Mouse (Mus musculus): ENCODE measurements around the gene Exosc6. TPM values are rescaled to one million over a fixed set of nuclear protein-coding genes. Genes with fewer than 3 reads are reported as not detected.
"Not testable (repeated sequence)": the region's sequence is repeated elsewhere in the genome, so short reads cannot be mapped to it uniquely, and the experiment has no call there.

Exosc6 gene
- polyA plus RNA-seq (2014; fragmentation: Nextera tagmentation; extraction: Ambion mirVana): 31.2 and 39.6 TPM in 2 replicates

DNA sequence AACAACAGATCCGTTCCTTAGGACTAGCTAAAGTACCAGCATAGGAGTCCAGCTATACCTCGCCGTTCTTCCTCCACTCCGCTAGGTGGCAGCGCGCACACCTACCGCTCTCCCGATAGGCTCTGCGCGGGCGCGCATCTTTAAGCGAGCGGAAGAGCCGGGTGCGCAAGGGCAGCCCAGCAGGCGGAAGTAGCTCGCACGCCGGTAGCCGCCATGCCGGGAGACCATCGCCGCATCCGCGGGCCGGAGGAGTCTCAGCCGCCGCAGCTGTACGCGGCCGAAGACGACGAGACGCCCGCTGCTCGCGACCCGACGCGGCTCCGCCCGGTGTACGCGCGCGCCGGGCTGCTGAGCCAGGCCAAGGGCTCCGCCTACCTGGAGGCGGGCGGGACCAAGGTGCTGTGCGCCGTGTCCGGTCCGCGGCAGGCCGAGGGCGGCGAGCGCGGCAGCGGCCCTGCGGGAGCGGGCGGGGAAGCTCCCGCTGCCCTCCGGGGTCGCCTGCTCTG lies at the start of gene Exosc6:
Gene Exosc6, plus strand, starts transcription at position 182 of the 506 bp plus-strand sequence.
- under 1% methylated on average over 66 of the region's 68 CpGs for WGBS

DNA sequence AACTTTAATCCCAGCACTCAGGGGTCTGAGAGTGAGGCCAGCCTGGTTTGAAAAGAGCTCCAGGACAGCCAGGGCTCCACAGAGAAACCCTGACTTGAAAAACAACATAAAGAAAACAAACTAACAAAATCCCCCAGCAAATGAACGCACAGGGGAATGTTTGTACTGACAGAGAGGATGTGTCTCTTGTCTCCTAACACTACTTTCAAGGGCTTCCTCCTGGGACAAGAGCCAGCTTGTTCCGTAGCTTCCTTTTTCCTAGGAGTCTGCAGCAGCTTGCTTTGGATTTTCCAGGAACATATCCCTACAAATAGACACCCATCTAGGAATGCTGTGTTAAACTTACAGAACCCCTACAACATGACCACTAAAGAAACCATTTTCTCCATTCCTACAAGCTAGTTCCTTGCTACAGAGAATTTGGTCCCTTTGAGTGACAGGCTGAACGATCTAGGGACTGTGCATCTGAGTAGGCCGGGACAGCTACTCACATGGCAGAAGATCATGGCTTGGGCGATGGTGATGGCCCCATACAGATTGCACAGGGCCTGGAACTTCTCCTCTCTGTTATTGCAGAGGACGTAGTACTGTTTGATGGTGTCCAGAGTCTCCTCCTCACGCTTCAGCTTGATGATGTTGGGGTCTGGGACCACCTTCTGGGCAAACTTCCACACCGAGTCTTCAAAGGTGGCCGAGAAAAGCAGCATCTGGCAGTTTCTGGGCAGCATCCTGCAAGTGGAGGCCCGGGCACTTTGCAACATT lies 45.7 kb upstream of the Exosc6 start:
- WGBS: 86% methylated on average over 8 of the region's 10 CpGs
- H3K9me3 ChIP-seq (replicated peaks; ENCODE audit: control insufficient read depth, low read length); H3K9ac ChIP-seq (replicated peaks; ENCODE audit: low read length); H3K27me3 ChIP-seq (ENCODE audit: control insufficient read depth, insufficient read depth, low read length); H3K4me1 ChIP-seq (ENCODE audit: control insufficient read depth, insufficient read depth, low read length); H3K27ac ChIP-seq (replicated peaks; ENCODE audit: low read depth, low read length); H3K36me3 ChIP-seq (replicated peaks; ENCODE audit: control insufficient read depth, insufficient read depth, low read depth, low read length); H3K4me2 ChIP-seq (ENCODE audit: low read depth, low read length); H3K4me3 ChIP-seq (ENCODE audit: low read depth, low read length); DNase-seq (ENCODE audit: low spot score); ATAC-seq (replicated peaks; ENCODE audit: insufficient number of reproducible peaks, low FRiP score, low TSS enrichment, low read depth): not testable (repeated sequence)

More for the DNA sequence above, at the start of gene Exosc6:
- Histone ChIP-seq H3K9me3 (replicated peaks; ENCODE audit: control insufficient read depth, low read length) (no peaks in the 10 kb centered on the region), H3K27me3 (ENCODE audit: control insufficient read depth, insufficient read depth, low read length) (no peaks in the 10 kb centered on the region), H3K4me2 (ENCODE audit: low read depth, low read length) (peak within 1 kb of the TSS; percentile 76), H3K36me3 (replicated peaks; ENCODE audit: control insufficient read depth, insufficient read depth, low read depth, low read length) (peaks cover 15% of the 10 kb centered on the region), H3K9ac (replicated peaks; ENCODE audit: low read length) (peak within 1 kb of the TSS; percentile 94), H3K4me3 (ENCODE audit: low read depth, low read length) (peak within 1 kb of the TSS; percentile 90), H3K27ac (replicated peaks; ENCODE audit: low read depth, low read length) (peak within 1 kb of the TSS; percentile 66), H3K4me1 (ENCODE audit: control insufficient read depth, insufficient read depth, low read length) (no peaks in the 10 kb centered on the region)
- DNase-seq (ENCODE audit: low spot score) (peak; percentile 95), ATAC-seq (replicated peaks; ENCODE audit: insufficient number of reproducible peaks, low FRiP score, low TSS enrichment, low read depth) (peak; percentile 92)

DNA sequence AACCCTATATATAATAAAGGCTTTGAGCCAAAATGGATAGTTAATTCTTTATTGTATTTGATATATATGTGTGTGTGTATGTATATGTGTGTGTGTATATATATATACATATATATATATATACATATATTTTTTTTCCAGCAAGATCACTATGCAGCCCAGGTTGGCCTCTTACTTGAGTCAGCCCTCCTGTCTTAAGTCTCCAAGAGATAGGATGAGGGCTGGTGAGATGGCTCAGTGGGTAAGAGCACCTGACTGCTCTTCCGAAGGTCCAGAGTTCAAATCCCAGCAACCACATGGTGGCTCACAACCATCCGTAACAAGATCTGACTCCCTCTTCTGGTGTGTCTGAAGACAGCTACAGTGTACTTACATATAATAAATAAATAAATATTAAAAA lies 29.5 kb upstream of the Exosc6 start:
- H3K4me3 ChIP-seq (ENCODE audit: low read depth, low read length); H3K9me3 ChIP-seq (replicated peaks; ENCODE audit: control insufficient read depth, low read length); H3K9ac ChIP-seq (replicated peaks; ENCODE audit: low read length); ATAC-seq (replicated peaks; ENCODE audit: insufficient number of reproducible peaks, low FRiP score, low TSS enrichment, low read depth); DNase-seq (ENCODE audit: low spot score); H3K36me3 ChIP-seq (replicated peaks; ENCODE audit: control insufficient read depth, insufficient read depth, low read depth, low read length); H3K4me2 ChIP-seq (ENCODE audit: low read depth, low read length); H3K27ac ChIP-seq (replicated peaks; ENCODE audit: low read depth, low read length); H3K4me1 ChIP-seq (ENCODE audit: control insufficient read depth, insufficient read depth, low read length); H3K27me3 ChIP-seq (ENCODE audit: control insufficient read depth, insufficient read depth, low read length): not testable (repeated sequence)
- WGBS: 82% methylated on average over 1 of the region's 2 CpGs

DNA sequence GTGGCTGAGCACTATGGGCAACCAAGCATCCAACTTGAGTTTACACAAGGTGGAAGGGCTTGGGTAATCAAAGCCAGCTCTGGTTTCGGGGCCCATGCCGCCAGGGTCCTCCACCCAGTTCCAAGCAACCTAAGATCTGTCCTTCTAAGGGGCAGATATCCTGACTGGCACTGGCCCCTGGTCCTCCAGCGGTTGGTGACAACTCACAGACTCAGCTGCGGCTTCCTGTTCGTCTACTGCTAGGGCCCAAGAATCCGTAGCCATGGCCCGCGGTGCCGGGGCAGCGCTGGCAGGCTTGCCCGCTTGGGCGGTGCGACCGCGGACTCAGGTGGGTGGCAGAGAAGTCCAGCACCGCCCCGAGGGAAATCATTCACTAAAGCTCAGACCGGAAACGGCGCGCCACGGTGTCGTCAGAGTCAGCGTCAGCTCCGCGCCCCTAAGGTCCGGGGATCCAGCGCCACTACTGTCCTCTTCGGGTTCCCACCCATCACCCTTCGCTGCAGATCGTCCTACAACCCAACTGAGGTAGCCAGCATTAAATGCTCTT lies 28.7 kb upstream of the Exosc6 start:
- Histone ChIP-seq H3K4me1 (ENCODE audit: control insufficient read depth, insufficient read depth, low read length) (no peaks in the 10 kb centered on the region), H3K9me3 (replicated peaks; ENCODE audit: control insufficient read depth, low read length) (no peaks in the 10 kb centered on the region), H3K27ac (replicated peaks; ENCODE audit: low read depth, low read length) (no peak overlapping the region), H3K4me2 (ENCODE audit: low read depth, low read length) (peak overlapping the region; percentile 55), H3K9ac (replicated peaks; ENCODE audit: low read length) (peak overlapping the region; percentile 80), H3K36me3 (replicated peaks; ENCODE audit: control insufficient read depth, insufficient read depth, low read depth, low read length) (no peaks in the 10 kb centered on the region), H3K4me3 (ENCODE audit: low read depth, low read length) (peak overlapping the region; percentile 61), H3K27me3 (ENCODE audit: control insufficient read depth, insufficient read depth, low read length) (no peaks in the 10 kb centered on the region)
- peak; percentile 89 for ATAC-seq (replicated peaks; ENCODE audit: insufficient number of reproducible peaks, low FRiP score, low TSS enrichment, low read depth)
- peak; percentile 83 for DNase-seq (ENCODE audit: low spot score)
- WGBS: under 1% methylated on average over 31 of the region's 31 CpGs

DNA sequence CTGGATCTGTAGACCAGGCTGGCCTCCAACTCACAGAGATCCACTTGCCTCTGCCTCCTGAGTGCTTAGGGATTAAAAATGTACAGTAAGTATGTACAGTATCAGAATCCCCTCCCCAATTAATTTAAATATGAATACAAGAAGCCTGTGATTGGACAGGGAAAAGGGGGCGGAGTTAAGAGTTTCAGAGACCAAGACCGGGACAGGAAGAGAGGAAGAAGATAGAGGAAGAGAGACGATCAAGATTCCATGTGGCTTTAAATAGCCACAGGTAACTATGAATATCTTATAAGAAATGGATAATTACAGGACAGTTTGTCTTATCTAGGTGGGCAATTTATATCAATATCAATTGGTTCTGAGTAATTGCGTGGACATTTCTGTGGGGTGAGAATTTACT lies 26.6 kb upstream of the Exosc6 start:
- no peak overlapping the region for H3K27ac ChIP-seq (replicated peaks; ENCODE audit: low read depth, low read length)
- no peak overlapping the region for H3K4me2 ChIP-seq (ENCODE audit: low read depth, low read length)
- no peaks in the 10 kb centered on the region for H3K9me3 ChIP-seq (replicated peaks; ENCODE audit: control insufficient read depth, low read length)
- H3K4me1 ChIP-seq (ENCODE audit: control insufficient read depth, insufficient read depth, low read length): no peaks in the 10 kb centered on the region
- no peak overlapping the region for H3K4me3 ChIP-seq (ENCODE audit: low read depth, low read length)
- ATAC-seq (replicated peaks; ENCODE audit: insufficient number of reproducible peaks, low FRiP score, low TSS enrichment, low read depth): no peak
- no peak for DNase-seq (ENCODE audit: low spot score)
- no peaks in the 10 kb centered on the region for H3K27me3 ChIP-seq (ENCODE audit: control insufficient read depth, insufficient read depth, low read length)
- no peak overlapping the region for H3K9ac ChIP-seq (replicated peaks; ENCODE audit: low read length)
- 51% methylated on average over 4 of the region's 4 CpGs for WGBS
- no peaks in the 10 kb centered on the region for H3K36me3 ChIP-seq (replicated peaks; ENCODE audit: control insufficient read depth, insufficient read depth, low read depth, low read length)

DNA sequence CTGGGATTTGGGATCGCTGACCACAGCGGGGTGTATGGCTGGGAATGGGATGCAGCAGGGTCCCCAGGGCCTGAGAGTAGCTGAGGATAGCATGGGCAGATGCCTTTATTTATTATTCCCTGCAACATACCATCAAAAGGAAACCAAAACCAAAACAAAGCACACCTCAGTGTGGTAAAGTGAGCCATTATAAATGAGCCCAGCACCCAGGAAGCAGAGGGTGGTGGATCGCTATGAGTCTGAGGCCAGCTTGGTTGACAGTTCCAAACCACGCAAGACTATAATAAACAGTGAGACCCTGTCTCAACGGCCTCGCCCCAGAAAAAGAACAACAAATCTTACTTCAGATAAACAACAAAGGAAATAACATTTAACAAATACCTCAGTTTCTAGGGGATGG lies 26.1 kb upstream of the Exosc6 start:
- WGBS: 83% methylated on average over 6 of the region's 6 CpGs
- no peaks in the 10 kb centered on the region for H3K36me3 ChIP-seq (replicated peaks; ENCODE audit: control insufficient read depth, insufficient read depth, low read depth, low read length)
- H3K4me3 ChIP-seq (ENCODE audit: low read depth, low read length): no peak overlapping the region
- no peak for ATAC-seq (replicated peaks; ENCODE audit: insufficient number of reproducible peaks, low FRiP score, low TSS enrichment, low read depth)
- H3K9me3 ChIP-seq (replicated peaks; ENCODE audit: control insufficient read depth, low read length): no peaks in the 10 kb centered on the region
- no peak overlapping the region for H3K9ac ChIP-seq (replicated peaks; ENCODE audit: low read length)
- no peak overlapping the region for H3K4me2 ChIP-seq (ENCODE audit: low read depth, low read length)
- no peaks in the 10 kb centered on the region for H3K4me1 ChIP-seq (ENCODE audit: control insufficient read depth, insufficient read depth, low read length)
- no peaks in the 10 kb centered on the region for H3K27me3 ChIP-seq (ENCODE audit: control insufficient read depth, insufficient read depth, low read length)
- H3K27ac ChIP-seq (replicated peaks; ENCODE audit: low read depth, low read length): no peak overlapping the region
- DNase-seq (ENCODE audit: low spot score): no peak

DNA sequence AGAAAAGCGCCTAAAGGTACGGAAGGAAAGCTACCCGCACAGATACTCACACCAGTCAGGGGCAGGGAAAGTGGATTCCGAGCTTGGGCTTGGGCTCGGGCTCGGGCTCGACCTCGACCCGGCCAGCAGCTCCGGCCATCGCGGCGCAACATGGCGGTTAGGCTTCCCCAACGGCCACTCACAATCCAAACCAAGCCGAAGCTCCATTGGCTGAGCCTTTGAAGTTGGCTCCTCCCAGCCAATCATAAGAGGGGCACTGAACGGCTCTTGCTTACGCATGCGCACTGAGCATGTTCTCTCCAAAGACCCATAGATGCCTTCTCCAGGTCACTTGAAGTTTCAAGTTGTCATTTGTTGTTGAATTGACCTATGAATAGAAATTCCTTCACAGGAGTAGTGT lies 24.6 kb upstream of the Exosc6 start, which contains the start of gene Ddx19b:
Gene Ddx19b, minus strand, starts transcription at position 180 of the 400 bp plus-strand sequence.
- Histone ChIP-seq H3K9ac (replicated peaks; ENCODE audit: low read length) (no peak within 1 kb of the TSS), H3K4me1 (ENCODE audit: control insufficient read depth, insufficient read depth, low read length) (no peaks in the 10 kb centered on the region; the same call in 1 of the 2 replicates), H3K36me3 (replicated peaks; ENCODE audit: control insufficient read depth, insufficient read depth, low read depth, low read length) (no peaks in the 10 kb centered on the region; the same call in 1 of the 2 replicates), H3K4me3 (ENCODE audit: low read depth, low read length) (no peak within 1 kb of the TSS), H3K27ac (replicated peaks; ENCODE audit: low read depth, low read length) (no peak within 1 kb of the TSS), H3K27me3 (ENCODE audit: control insufficient read depth, insufficient read depth, low read length) (no peaks in the 10 kb centered on the region), H3K4me2 (ENCODE audit: low read depth, low read length) (no peak within 1 kb of the TSS), H3K9me3 (replicated peaks; ENCODE audit: control insufficient read depth, low read length) (no peaks in the 10 kb centered on the region)
- DNase-seq (ENCODE audit: low spot score): no peak
- no peak for ATAC-seq (replicated peaks; ENCODE audit: insufficient number of reproducible peaks, low FRiP score, low TSS enrichment, low read depth)
- 94% methylated on average over 19 of the region's 19 CpGs for WGBS

DNA sequence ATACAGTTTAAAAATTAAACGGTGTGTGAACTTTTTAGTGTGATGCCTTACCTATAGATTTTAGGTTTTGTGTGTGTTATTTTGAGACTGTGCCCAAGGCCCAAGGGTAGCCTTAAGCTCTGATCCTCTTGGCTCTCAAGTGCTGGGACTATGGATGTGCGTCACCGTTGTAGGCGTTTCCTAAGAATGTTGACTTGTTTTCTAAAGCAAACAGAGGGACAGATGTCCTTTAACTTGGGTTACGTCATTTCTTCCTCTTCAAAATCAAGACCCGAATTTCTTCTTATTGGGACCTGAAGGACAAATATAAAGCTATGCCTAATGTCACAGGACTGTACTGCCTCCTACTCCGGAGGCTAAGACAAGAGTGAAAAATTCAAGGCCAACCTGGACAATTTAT lies 23.2 kb upstream of the Exosc6 start, which contains the start of gene Aars:
Gene Aars, plus strand, starts transcription at position 229 of the 400 bp plus-strand sequence.
- H3K4me3 ChIP-seq (ENCODE audit: low read depth, low read length): peak within 1 kb of the TSS; percentile 77
- peak within 1 kb of the TSS; percentile 74 for H3K9ac ChIP-seq (replicated peaks; ENCODE audit: low read length)
- no peaks in the 10 kb centered on the region for H3K9me3 ChIP-seq (replicated peaks; ENCODE audit: control insufficient read depth, low read length)
- WGBS: 94% methylated on average over 7 of the region's 7 CpGs
- no peaks in the 10 kb centered on the region for H3K27me3 ChIP-seq (ENCODE audit: control insufficient read depth, insufficient read depth, low read length)
- peaks cover 2% of the 10 kb centered on the region for H3K36me3 ChIP-seq (replicated peaks; ENCODE audit: control insufficient read depth, insufficient read depth, low read depth, low read length)
- ATAC-seq (replicated peaks; ENCODE audit: insufficient number of reproducible peaks, low FRiP score, low TSS enrichment, low read depth) (no peak), DNase-seq (ENCODE audit: low spot score) (no peak)
- peak within 1 kb of the TSS; percentile 62 for H3K4me2 ChIP-seq (ENCODE audit: low read depth, low read length)
- H3K27ac ChIP-seq (replicated peaks; ENCODE audit: low read depth, low read length): peak within 1 kb of the TSS; percentile 31; the same call in 1 of the 2 replicates
- no peaks in the 10 kb centered on the region; the same call in 1 of the 2 replicates for H3K4me1 ChIP-seq (ENCODE audit: control insufficient read depth, insufficient read depth, low read length)
